Mouse (Mus musculus): ENCODE measurements around the gene Eif5b. TPM values are rescaled to one million over a fixed set of nuclear protein-coding genes. Genes with fewer than 3 reads are reported as not detected.

The Eif5b gene
- total RNA-seq, 1 experiment from 2014 or later = 50.8 TPM

Other genes starting within 250 kb of the Eif5b start
- gene Tsga10, start 131.6 kb upstream of the Eif5b start, total RNA-seq (2021) = 6.0 and 6.6 TPM in 2 replicates
- gene Lipt1, start 126.3 kb upstream of the Eif5b start, total RNA-seq (2021) = 10.3 and 17.2 TPM in 2 replicates
- 16.1 and 18.3 TPM in 2 replicates for gene Mitd1, start 107.6 kb upstream of the Eif5b start, total RNA-seq (2021)
- gene Mrpl30, start 107.5 kb upstream of the Eif5b start, total RNA-seq (2021) = 181 and 191 TPM in 2 replicates
- not detected in 2 replicates for gene Lyg2, start 81.5 kb upstream of the Eif5b start, total RNA-seq (2021)
- not detected in 2 replicates for gene Lyg1, start 40.3 kb upstream of the Eif5b start, total RNA-seq (2021)
- gene Txndc9, start 117 bp upstream of the Eif5b start, total RNA-seq (2021) = 59.9 and 86.4 TPM in 2 replicates
- gene Rev1, start 131.8 kb downstream of the Eif5b start, total RNA-seq (2021) = 29.9 and 30.1 TPM in 2 replicates

All from adrenal gland, postnatal 25 days (tissue).